Mouse (Mus musculus) granulocyte monocyte progenitor cell, adult 5-6 weeks (primary cell): ENCODE results near the gene Serinc2. TPM values are rescaled to one million over a fixed set of nuclear protein-coding genes. Genes with fewer than 3 reads are reported as not detected.

Experiments
- ATAC-seq: replicated peaks from 2 replicates; pipeline ENCODE4 v1.8.0; 2016; ENCODE audit warnings: mild to moderate bottlenecking, moderate TSS enrichment, inconsistent platforms; ENCODE audit not compliant: poor library complexity, severe bottlenecking
- total RNA-seq, 2 experiments: library from RNA; stranded (forward) in 1 of 2; stranded (reverse) in 1 of 2; fragments of 200-712, 200-1000 nt in 1 of 2; fragments of >200 nt in 1 of 2; fragmentation: Nextera tagmentation in 1 of 2; gene quantifications; 2 replicates each; pipeline ENCODE4 v1.2.3; 2014 to 2017

The Serinc2 gene
- total RNA-seq, 2 experiments from 2014 or later: not detected

DNA sequence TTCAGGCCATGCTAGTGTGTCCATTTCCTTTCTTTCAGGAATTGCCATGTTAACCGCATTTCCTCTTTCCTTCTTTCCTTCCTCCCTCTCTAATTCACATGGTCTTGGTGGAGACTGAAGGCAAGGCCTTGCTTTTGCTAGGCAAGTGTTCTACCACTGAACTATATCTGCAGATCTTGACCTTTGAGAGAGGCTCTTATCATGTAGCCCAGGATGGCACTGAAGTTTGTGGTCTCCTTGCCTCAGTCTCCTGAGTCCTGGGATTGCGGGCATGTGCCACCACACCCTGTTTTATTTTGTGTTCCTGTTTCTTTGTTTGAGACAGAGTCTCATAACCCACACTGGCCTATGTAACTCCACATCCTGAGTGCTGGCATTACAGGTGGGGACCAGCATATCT is 67.1 kb downstream of the Serinc2 start:
- no peak for ATAC-seq

Other genes with a start within 250 kb of the Serinc2 start
- 0.21 TPM in 1 of 2 replicates, not detected in the other for gene Col16a1, start 231.4 kb downstream of the Serinc2 start, total RNA-seq (2014; fragmentation: Nextera tagmentation)
- 0.52 and 1.9 TPM in 2 replicates for gene Col16a1, start 231.4 kb downstream of the Serinc2 start, total RNA-seq (2017)
- gene Pef1, start 176.6 kb downstream of the Serinc2 start, total RNA-seq (2014; fragmentation: Nextera tagmentation): 22.7 and 60.5 TPM in 2 replicates
- gene Pef1, start 176.6 kb downstream of the Serinc2 start, total RNA-seq (2017): 10.4 and 12.4 TPM in 2 replicates
- not detected in 2 replicates for gene Hcrtr1, start 139.8 kb downstream of the Serinc2 start, total RNA-seq (2014; fragmentation: Nextera tagmentation)
- gene Hcrtr1, start 139.8 kb downstream of the Serinc2 start, total RNA-seq (2017): not detected in 2 replicates
- gene Tinagl1, start 104.1 kb downstream of the Serinc2 start, total RNA-seq (2014; fragmentation: Nextera tagmentation): 1.5 TPM in 1 of 2 replicates, not detected in the other
- gene Tinagl1, start 104.1 kb downstream of the Serinc2 start, total RNA-seq (2017): 0.82 and 1.1 TPM in 2 replicates
- not detected in 2 replicates for gene Gm853, start 56.8 kb downstream of the Serinc2 start, total RNA-seq (2014; fragmentation: Nextera tagmentation)
- not detected in 2 replicates for gene Gm853, start 56.8 kb downstream of the Serinc2 start, total RNA-seq (2017)
- not detected in 2 replicates for gene Fabp3, start 29.4 kb upstream of the Serinc2 start, total RNA-seq (2014; fragmentation: Nextera tagmentation)
- gene Fabp3, start 29.4 kb upstream of the Serinc2 start, total RNA-seq (2017): not detected in 2 replicates
- not detected in 2 replicates for gene Gm10570, start 29.5 kb upstream of the Serinc2 start, total RNA-seq (2014; fragmentation: Nextera tagmentation)
- not detected in 2 replicates for gene Gm10570, start 29.5 kb upstream of the Serinc2 start, total RNA-seq (2017)
- 32.0 and 45.7 TPM in 2 replicates for gene Zcchc17, start 80.7 kb upstream of the Serinc2 start, total RNA-seq (2014; fragmentation: Nextera tagmentation)
- 124 and 150 TPM in 2 replicates for gene Zcchc17, start 80.7 kb upstream of the Serinc2 start, total RNA-seq (2017)
- 73.7 and 97.1 TPM in 2 replicates for gene Snrnp40, start 80.9 kb upstream of the Serinc2 start, total RNA-seq (2014; fragmentation: Nextera tagmentation)
- gene Snrnp40, start 80.9 kb upstream of the Serinc2 start, total RNA-seq (2017): 83.4 and 96.8 TPM in 2 replicates